Mouse (Mus musculus): ENCODE results near the gene Hjurp.
A peak's percentile ranks its signal among the peaks of the same experiment; 100 is the strongest.
"Not testable (repeated sequence)": the region's sequence is repeated elsewhere in the genome, so short reads cannot be mapped to it uniquely, and the experiment has no call there.

Hjurp gene

GRCm38 (mm10) chr1:88226670-88227379, 50.6 kb downstream of the Hjurp start, which contains the start of gene Mroh2a:
Gene Mroh2a, plus strand, starts transcription at chr1:88226986.
- no peak for DNase-seq (ENCODE audit: extremely low read depth, low read depth, low spot score)

GRCm38 (mm10) chr1:88225741-88226140, 51.7 kb downstream of the Hjurp start:
- DNase-seq (ENCODE audit: extremely low read depth, low read depth, low spot score) = no peak

GRCm38 (mm10) chr1:88225301-88225700, 52.1 kb downstream of the Hjurp start:
- DNase-seq (ENCODE audit: extremely low read depth, low read depth, low spot score) = not testable (repeated sequence)

GRCm38 (mm10) chr1:88224029-88224776, 53.2 kb downstream of the Hjurp start:
- DNase-seq (ENCODE audit: extremely low read depth, low read depth, low spot score) = peak; percentile 99

GRCm38 (mm10) chr1:88223591-88223990, 53.8 kb downstream of the Hjurp start:
- no peak for DNase-seq (ENCODE audit: extremely low read depth, low read depth, low spot score)

GRCm38 (mm10) chr1:88223011-88223515, 54.4 kb downstream of the Hjurp start:
- not testable (repeated sequence) for DNase-seq (ENCODE audit: extremely low read depth, low read depth, low spot score)

- no peak for DNase-seq (ENCODE audit: extremely low read depth, low read depth, low spot score)
Measured at GRCm38 (mm10) chr1:88222216-88222615, 55.2 kb downstream of the Hjurp start.

- peak; percentile 88 for DNase-seq (ENCODE audit: extremely low read depth, low read depth, low spot score)
Measured at GRCm38 (mm10) chr1:88220336-88220735, 57.1 kb downstream of the Hjurp start.

GRCm38 (mm10) chr1:88219054-88219453, 58.4 kb downstream of the Hjurp start:
- DNase-seq (ENCODE audit: extremely low read depth, low read depth, low spot score) = no peak

GRCm38 (mm10) chr1:88218591-88218990, 58.8 kb downstream of the Hjurp start:
- DNase-seq (ENCODE audit: extremely low read depth, low read depth, low spot score) = no peak

- no peak for DNase-seq (ENCODE audit: extremely low read depth, low read depth, low spot score)
Measured at GRCm38 (mm10) chr1:88218051-88218450, 59.4 kb downstream of the Hjurp start.

GRCm38 (mm10) chr1:88217576-88217975, 59.9 kb downstream of the Hjurp start:
- DNase-seq (ENCODE audit: extremely low read depth, low read depth, low spot score) = no peak

GRCm38 (mm10) chr1:88217144-88217543, 60.3 kb downstream of the Hjurp start:
- no peak for DNase-seq (ENCODE audit: extremely low read depth, low read depth, low spot score)

GRCm38 (mm10) chr1:88216551-88216950, 60.9 kb downstream of the Hjurp start:
- no peak for DNase-seq (ENCODE audit: extremely low read depth, low read depth, low spot score)

- DNase-seq (ENCODE audit: extremely low read depth, low read depth, low spot score) = no peak
Measured at GRCm38 (mm10) chr1:88215466-88216380, 61.7 kb downstream of the Hjurp start.

- no peak for DNase-seq (ENCODE audit: extremely low read depth, low read depth, low spot score)
Measured at GRCm38 (mm10) chr1:88214462-88214952, 62.9 kb downstream of the Hjurp start.

GRCm38 (mm10) chr1:88213766-88214461, 63.5 kb downstream of the Hjurp start:
- no peak for DNase-seq (ENCODE audit: extremely low read depth, low read depth, low spot score)

GRCm38 (mm10) chr1:88213061-88213460, 64.4 kb downstream of the Hjurp start:
- DNase-seq (ENCODE audit: extremely low read depth, low read depth, low spot score) = no peak
